Mouse (Mus musculus): ENCODE data around the gene Rwdd4a. TPM values are rescaled to one million over a fixed set of nuclear protein-coding genes. Genes with fewer than 3 reads are reported as not detected.

Gene Rwdd4a
- polyA plus RNA-seq, 1 experiment from 2014 or later, result 35.2 TPM

Small RNA genes within 50 kb of the gene (microRNA-seq; reads per million reads assigned to microRNA genes)
- gene Gm27409, result not detected

Other genes with a start within 250 kb of the Rwdd4a start
- gene Stox2, start 87.3 kb upstream of the Rwdd4a start, polyA plus RNA-seq (2014; fragmentation: Nextera tagmentation; extraction: Ambion mirVana), result 39.6 and 49.7 TPM in 2 replicates
- gene Trappc11, start 194 bp upstream of the Rwdd4a start, polyA plus RNA-seq (2014; fragmentation: Nextera tagmentation; extraction: Ambion mirVana), result 42.7 and 51.0 TPM in 2 replicates
- 7.3 and 10.3 TPM in 2 replicates for gene Ing2, start 141.9 kb downstream of the Rwdd4a start, polyA plus RNA-seq (2014; fragmentation: Nextera tagmentation; extraction: Ambion mirVana)
- 33.6 and 35.3 TPM in 2 replicates for gene Cdkn2aip, start 180.3 kb downstream of the Rwdd4a start, polyA plus RNA-seq (2014; fragmentation: Nextera tagmentation; extraction: Ambion mirVana)

All from neural tube, embryonic 14.5 days (tissue).